In the genomic region with DNA sequence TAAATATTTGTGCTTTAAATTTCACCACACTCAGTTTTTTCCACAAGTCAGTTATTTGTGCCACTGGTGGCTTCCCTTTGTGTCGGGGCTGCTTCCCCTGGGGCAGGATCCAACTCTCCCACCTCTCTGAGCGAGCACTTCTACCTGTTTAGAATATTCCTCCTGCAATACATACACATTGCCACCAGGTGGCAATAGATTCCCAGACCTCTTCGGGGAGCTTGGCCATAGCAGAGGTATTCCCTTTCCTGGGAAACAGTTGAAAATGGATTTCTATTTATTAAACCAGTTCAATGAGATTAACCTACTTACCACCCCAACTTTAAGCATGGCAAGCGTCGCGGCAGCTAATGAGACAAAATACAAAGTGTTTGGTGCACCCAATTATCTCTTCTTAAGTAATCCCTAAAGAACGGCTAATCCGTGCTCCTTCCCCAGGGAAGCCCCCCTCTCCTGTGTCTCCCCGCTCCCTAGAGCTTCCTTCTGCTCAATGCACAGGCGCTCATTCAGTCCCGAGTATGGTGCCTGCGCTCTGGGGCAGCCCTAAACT, we compare ENCODE assay signal across 8 mouse cellular contexts.
DNase-seq lines count a peak whose midpoint lies in the region.

No protein-coding gene starts in this region.

- intact Hi-C loops in heart, postnatal 10 days (cut with DNase I) = no loop called here
- intact Hi-C loops in heart, postnatal 36 days (cut with DNase I) = loop anchor here (5.0 kb wide), 2 partner anchors 711 to 731 kb away; no protein-coding TSS in a partner anchor

- DNase-seq in heart, postnatal 10 days = peak; percentile 7 to 28
- no peak for DNase-seq in heart, postnatal 36 days
- peak; percentile 15 for DNase-seq in CD4-positive helper T cell, adult 2 months (ENCODE audit: low read depth, low spot score)
- DNase-seq in c-Kit-negative CD71-positive TER-119-positive erythroid progenitor cells, embryonic 14.5 days (ENCODE audit: low read depth, low spot score) = peak; percentile 9
- DNase-seq in layer of hippocampus, adult 8-10 months (ENCODE audit: low spot score in 2 of 2) = peak; percentile 23 to 32
- DNase-seq in retina, postnatal 7 days (ENCODE audit: low read depth, low spot score) = peak; percentile 67
- no peak for DNase-seq in lung, postnatal 14 days
- no peak for DNase-seq in thymus, postnatal 25 days

Comparison
In these comparisons a context has a peak if more than half of its experiments do, and no peak if none do; other contexts are left out.
1. DNase-seq: peak in heart, postnatal 10 days (2 of 2), CD4-positive helper T cell, adult 2 months (single experiment), c-Kit-negative CD71-positive TER-119-positive erythroid progenitor cells, embryonic 14.5 days (single experiment), layer of hippocampus, adult 8-10 months (2 of 2) and retina, postnatal 7 days (single experiment); none in heart, postnatal 36 days (0 of 2), lung, postnatal 14 days (single experiment) and thymus, postnatal 25 days (single experiment).